Mouse (Mus musculus) cerebellum, adult 18-20 months (tissue): ENCODE results near the gene Patz1.

ENCODE experiments used
- DNase-seq, 2 experiments: peaks; one replicate each; pipeline ENCODE4 v3.0.0; 2021

The Patz1 gene

DNA sequence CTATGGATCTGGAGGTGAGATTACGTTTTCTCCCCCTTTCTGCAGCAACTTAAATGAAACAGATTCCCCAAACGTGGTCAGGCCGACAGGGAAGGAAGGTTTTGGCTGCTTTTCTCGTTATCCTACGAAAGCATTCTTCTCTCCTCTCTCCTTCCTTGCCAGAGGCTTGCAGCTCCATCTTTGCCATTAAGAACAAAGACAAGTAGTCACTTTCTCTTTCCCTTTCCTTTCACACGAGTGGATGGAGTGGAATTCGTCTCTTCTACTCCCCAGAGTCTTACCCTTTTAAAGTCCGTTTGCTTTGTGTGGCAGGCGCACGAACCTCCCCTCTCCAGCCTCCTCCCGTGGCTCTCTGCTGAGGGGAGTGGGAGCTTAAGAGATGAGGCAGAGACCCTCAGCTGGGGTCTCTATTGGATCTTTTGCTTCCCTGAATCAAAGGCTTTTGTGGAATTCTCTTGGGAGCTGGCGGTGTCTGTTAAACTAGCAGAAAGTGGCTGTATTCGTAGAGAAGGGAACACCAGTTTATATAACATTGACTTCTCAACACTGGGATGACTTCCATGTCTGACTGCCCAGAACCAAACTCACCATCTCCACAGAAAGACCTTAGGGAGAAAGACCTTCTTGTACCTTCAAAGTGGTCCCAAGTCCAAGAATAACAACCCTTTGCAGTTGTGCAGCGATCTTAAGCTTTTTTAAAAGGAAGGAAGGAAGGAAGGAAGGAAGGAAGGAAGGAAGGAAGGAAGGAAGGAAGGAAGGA is 42.5 kb downstream of the Patz1 start:
- peak; percentile 31 to 52 for DNase-seq

DNA sequence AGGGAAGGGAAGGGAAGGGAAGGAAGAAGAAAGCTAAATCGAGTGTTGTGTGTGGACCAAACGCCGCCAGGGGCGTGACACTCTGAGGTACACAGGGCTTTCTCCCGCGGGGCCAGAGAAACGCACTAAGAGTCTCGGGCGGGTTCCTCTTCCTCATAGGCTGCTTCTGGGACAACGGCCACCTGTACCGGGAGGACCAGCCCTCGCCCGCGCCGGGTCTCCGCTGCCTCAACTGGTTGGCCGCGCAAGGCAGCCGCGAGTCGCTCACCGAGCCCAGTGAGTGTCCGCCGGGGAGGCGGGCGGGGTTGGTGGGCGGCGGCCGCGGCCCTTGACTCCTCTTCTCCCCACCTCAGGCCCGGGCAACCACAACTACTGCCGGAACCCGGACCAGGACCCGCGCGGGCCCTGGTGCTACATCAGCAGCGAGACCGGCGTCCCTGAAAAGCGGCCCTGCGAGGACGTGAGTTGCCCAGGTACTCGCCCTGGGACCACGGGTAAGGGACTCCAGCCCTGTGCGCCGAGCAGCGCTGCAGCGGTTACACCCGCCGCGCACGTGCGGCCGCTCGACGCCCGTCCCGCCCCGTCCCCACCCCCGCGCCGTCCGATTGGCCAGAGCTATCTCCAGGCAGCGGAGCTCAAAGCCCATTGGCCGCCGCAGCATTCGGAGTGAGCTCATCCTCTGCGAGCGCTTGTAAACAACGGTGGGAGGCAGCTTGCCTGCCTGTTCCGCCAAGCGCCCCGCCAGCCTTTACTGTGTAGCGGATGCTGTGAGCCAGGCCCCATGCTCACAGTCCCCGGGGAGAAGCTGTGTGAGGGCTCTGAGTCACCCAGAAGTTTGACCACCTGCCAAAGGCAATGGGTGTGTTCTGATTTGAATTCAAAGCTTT is 43.3 kb downstream of the Patz1 start:
- peak; percentile 93 to 96 for DNase-seq

DNA sequence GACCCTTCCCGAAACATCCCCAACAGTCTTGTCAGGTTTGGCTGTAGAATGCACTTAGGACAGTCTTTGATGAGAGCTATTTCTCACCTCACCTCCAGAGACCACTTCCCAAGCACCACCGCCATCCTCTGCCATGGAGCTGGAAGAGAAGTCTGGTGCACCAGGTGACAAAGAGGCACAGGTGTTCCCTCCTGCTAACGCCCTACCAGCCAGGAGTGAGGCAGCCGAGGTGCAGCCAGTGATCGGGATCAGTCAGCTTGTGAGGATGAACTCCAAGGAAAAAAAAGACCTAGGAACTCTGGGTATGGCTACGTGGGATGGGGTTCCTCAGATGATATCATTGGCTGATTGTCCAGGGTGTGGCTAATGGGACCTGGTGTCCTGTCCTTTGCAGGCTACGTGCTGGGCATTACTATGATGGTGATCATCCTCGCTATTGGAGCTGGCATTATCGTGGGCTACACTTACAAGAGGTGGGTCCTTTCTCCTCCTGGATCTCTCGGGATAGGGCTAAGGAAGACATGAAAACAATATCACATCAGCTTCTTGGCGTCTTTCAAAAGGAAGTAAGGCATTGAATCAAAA is 44.5 kb downstream of the Patz1 start:
- peak in 1 of 2 experiments; percentile 41 for DNase-seq

DNA sequence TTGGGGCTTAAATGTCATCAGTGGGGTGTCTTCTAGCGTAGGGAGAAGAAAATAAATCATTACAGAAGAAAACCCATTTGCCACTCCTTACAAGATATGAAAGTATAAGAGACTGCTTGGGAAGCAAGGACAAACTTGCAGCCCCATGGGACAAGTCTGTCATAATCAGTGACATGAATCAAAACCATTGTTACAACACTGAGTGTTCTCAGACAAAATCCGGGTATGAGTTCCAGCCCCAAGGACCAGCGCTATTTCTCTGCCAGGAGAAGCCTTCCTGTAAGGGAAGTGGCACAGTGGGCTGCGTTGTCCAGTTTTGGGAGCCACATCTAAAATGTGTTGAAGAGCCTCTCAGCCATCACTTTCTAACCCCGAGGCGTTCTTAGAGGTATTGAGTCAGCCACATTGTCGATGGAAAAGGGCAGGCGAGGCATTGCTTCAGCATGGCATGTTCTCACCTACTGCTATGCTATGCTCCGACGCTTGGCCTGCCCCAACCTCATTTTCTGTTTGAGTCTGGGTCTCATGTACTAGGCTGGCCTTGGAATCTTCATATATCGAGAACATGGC is 45.6 kb downstream of the Patz1 start:
- peak in 1 of 2 experiments; percentile 26 for DNase-seq

DNA sequence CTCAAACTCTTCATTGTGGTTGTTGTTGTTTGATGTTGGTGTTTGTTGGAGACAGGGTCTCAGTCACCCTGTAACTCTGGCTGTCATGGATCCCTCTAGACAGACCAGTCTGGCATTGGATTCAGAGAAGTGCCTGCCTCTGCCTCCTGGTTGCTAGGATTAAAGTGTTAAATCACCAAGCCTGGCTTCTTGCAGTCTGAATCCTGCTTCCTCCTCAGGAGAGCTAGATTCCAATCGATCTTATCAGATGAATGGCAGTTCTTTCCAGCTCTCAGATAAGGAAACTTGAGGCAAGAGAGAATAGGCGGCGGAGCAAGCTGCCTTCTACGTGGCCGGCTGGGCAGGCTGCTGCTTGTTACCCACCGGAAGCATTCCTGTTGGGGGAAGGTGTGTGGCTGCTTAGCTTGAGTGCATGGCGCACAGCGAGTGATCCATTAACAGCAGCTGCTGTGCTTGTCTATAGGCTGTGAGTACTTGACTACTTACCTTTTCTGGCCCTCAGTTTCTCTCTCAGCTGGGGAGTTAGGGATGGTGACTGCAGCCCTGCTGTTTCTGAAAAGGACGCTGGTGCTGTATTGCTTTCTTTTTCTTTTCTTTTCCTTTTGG is 46.1 kb downstream of the Patz1 start:
- DNase-seq, result peak in 1 of 2 experiments; percentile 37

DNA sequence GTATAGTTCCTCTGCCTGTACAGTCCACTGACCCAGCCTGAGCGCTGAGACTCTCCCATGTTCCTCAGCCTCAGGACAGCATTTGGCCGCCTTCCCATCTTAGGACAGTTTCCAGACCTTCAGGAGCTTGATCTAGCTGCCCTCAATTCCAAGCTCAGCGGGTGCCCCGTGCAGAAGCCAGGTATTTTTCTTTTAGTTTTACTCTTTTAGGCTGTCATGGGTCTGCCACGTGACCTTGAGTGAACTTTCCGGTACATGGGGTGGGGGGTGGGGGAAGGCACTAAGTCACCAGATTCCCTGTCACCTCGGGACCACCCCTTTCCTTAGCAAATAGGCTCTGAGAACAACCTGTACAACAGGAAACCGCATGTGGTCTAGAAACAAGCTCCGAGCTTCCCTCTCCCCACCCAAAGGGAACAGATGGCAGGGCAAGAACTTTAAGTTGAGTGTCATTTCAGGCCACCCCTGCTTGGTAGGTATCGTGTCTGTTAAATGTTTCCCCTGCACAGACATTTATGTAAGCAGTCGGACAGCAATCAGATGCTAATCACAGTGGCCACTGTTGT is 47.1 kb downstream of the Patz1 start:
- DNase-seq, result peak; percentile 89 to 93

DNA sequence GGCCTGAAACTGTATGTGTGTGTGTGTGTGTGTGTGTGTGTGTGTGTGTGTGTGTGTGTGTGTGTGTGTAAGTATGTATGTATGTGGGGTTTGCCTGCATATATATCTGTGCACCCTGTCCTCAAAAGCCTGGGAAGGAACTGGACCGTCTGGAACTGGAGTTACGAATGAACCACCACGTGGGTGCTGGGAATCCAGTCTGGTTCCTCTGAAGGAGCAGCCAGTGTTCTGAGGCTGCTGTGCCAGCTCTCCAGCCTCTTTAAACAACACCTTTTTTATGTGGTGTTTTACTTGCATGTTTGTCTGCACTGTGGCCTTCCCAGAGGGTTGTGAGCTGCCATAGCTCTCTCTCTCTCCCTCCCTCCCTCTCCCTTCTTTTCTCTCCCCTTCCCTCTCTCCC is 47.9 kb downstream of the Patz1 start:
- peak in 1 of 2 experiments; percentile 36 for DNase-seq

DNA sequence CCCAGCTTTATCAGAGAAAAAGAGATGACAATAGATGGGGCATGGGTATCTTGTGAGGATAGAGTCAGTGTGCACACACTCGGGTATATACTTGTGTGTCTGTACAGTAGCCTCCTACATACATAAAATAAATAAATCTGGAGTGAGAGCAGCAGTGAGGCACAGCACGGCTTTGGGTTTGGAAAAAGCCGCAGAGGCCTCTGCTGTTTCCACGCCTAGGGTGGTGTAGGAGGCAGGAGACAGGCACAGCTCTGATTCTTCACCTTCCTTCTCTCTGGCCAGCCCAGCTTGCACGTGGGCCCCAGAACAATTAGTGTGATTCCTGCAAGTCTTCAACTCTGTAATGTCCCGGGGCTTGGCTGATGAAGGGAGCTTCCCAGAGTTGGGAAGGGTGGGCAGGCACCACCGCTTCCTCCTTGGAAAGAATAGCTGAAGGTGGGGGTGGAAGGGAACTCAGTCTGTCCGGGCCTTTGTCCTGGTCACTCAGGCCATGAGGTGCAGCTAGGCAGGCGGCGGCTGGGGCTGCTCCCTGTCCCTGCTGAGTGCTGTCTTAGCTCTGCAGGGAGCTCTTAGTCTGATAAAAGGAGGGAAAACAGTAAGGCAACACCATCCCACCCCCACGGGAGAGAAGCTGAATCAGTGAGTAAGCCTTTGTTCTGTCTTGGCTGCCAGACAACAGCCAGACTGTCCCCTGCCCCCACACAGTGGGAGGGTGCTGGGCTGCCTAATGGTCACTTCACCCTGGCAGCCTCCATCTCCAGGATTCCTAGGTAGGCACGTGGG is 48.7 kb downstream of the Patz1 start:
- peak; percentile 84 to 89 for DNase-seq

DNA sequence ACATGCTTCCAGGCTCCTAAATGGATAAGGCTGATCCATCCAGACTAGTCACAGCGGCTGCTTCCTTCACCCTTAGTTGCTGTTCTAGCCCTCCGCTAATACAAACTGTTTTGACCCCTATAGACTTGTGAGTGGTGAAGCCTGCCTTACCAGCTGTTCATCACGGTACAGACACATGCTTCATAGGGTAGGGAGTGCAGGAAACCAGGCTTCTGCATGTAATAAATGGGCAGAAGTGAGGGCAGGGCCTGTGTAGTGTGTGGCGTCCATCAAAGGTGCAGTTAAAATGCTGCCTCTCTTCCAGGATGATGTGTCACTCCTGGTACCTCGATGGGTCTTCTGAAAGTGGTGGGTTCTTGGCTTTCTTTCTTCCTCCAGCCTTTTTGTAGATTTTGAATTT is 49.3 kb downstream of the Patz1 start:
- DNase-seq, result no peak

DNA sequence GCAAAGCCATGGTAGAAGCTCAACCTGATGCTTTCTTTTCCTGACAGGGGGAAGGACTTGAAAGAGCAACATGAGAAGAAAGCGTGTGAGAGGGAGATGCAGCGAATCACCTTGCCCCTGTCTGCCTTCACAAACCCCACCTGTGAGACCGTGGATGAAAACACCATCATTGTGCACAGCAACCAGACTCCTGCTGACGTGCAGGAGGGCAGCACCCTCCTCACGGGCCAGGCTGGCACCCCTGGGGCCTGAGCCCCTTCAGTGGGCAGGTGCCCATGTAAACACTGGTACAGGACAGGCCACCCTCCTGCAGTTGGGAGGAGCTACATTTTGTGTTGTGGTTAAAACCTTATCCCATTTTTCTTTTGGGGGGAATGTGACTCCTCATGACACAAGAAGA is 52.8 kb downstream of the Patz1 start:
- no peak for DNase-seq

DNA sequence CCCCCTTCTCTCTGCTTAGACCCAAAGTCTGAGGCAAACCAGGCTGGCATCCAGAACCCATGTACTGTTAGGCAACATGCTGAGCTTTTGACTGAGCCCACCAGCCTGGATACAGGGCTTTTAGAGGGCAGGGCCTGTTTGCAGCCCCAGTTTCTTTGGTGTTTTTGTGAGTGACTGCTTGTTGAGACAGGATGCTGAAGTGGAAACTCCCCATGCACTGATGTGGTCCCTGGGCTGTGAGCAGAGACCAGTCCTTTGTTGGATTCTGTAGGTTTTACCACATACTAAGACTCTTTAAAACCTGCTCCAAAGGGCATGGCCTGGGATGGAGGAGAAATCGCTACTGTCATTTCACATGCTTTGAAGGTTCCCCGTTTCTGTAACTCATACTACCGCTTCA is 56.2 kb downstream of the Patz1 start:
- no peak for DNase-seq

DNA sequence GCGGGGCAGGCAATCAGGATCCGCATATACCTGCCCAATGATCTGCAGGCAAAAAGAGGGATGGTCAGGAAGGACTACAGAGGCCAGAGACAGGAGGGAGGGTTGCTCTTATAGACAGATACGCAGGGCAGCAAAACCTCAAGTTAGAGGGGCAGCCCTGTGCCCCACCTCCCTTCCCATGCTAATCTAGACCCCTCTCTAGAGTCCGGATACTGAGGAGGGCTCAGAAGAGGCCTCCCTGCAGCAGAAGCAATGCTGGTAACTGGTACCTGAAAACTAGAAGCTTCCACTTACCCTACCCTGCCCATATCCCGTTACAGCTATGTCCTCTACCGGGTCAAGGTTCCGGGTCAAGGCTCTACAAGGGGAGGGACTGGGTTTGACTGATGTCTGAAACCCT is 57.7 kb downstream of the Patz1 start:
- DNase-seq, result no peak

DNA sequence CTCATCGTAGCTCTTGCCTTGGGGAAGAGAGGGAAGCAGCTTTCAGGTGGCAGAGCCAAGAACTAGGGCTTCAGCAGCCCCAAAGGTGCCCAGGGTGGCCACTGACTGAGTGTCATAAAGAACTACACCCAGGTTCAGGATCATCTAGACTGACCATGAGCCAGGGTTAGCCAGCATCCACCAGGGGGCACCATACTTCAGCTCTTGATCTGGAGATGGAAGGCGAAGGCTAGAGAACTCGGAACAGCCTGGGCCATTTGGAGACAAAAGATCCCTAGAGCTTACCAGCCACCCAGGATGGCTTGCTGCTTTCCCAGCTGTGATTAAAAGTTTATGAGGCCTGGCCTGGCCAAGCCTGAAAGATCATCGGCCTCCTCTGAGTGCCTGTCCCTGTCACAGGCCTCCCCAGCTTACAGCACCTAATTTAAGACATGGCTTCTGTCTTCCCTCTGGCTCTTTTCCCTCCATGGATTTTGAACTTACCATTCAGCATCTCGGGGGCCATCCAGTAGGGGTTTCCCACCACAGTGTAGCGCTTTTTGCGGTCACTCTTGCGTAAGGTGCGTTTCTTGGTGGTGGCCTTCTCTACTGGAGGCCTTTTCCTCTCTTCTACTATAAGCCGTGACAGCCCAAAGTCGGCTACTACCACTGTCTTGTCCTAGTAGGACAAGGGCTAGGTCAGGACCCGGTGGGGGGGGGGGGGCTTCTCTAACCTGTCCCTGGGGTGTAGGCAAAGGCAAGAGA is 58.6 kb downstream of the Patz1 start:
- peak; percentile 92 for DNase-seq

DNA sequence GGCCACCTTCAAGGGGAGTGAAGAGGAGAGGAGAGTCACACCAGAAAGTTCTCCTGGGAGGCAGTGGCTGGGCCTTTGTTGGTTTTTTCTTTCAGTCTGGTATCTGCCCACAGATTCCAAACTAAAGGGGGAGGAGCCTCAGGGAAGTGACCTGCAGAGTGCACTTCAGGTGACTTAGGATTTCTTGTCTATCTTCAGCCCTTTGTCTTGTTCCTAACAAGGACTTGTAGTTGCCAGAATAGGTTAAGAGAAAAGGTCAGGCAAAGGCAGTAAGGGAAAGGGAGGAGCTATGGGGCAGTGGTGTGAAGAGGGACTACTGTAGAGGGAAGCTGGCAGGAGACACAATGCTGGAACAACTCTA is 59.1 kb downstream of the Patz1 start:
- DNase-seq, result no peak

DNA sequence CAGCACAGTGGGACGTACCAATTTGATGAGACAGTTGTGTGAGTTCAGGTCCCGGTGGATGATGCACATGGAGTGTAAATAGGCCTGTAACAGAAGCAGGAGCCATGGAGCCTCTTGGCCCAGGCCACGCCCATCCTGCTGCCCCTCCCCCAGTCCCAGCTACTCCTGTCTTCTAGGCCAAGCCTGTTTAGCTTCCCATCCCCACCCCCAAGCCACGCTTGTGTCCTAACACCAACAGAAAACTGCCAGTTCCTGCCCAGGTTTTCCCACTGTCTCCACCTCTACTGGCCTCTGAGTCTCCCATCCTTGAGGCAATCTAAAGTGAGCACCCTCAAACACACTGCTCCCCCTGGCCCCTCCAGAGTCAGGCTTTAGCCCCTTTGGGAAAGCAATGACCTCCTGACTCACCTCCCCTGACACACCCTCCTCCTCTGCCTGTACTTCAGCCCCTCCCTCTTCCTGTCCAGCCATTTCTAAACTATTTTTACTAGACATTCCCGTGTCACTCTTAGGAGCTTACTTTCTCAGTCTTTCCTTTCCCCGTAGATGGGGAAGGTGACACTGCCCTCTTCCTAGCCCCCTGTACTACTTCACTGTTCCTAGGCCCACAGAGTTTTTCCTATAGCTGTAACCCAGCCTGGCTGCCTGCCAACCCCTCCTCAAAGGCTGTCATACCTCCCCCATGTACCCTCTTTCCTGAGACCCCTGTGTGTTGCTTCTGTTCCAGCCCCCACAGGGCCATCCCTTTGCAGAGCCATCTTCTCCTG is 60.1 kb downstream of the Patz1 start:
- DNase-seq, result peak in 1 of 2 experiments; percentile 34

DNA sequence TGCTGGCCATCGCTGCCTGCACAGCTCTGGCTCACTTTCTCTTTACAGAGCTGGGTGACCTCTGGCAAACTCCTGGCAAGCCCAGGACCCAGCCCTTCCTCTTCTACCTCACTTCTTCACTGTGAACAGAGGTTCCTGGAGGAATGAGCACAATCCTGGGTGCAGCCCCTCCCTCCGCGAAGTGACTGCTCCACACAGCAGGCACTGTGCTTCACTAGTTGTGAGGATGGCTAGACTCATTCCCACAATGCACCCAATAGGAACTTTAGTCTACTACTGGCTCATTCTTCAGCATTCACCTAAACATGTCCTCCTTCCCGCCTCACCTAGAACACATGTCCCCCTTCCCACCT is 60.6 kb downstream of the Patz1 start:
- DNase-seq, result no peak

DNA sequence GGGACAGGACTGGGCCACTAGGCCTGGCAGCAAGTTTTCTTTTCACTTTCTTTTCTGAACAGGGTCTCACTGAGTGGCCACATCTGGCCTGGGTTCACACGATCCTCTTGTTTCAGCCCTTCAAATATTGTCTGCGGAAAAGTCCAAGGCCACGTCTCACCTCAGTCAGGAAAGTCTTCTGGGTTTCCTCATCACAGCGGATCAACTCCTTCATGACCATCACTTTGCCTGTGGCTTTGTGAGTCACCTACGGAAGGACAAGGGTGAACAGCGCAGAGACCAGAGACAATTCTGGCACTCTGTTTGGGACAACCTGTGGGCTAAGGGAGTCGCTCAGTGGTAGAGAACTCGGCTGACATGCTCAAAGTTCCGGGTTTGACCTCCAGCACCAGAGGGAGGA is 63.5 kb downstream of the Patz1 start:
- no peak for DNase-seq

DNA sequence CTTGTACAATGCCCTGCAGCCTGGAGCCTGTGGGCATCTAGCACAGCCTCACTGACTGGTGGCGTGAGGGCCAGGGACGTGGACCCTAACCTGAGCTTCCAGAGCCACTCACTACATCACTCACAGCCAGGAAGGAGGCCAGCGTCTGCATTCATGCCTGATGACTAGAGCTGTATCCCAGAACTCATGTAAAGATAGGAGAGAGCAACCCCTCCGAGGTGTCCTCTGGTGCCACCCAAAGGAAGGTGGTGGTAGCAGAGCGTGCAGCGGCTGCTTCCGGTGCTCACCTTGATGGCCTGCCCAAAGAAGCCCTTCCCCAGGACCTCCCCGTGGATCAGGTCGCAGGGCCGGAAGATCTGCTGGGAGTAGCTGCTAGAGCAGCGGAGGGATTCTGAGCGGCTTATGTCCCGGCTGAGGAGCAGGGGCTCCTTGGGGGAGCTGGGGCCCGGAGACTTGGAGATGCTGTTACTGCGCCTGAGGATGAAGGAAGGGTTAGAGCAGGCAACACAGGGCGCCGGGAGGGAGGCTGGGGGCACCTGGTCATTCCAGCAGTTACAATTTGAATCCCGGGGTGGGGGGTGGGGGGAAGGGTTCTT is 64.4 kb downstream of the Patz1 start:
- no peak for DNase-seq
